Mouse (Mus musculus) embryonic facial prominence, embryonic 11.5 days (tissue): ENCODE measurements around the gene Bclaf3. TPM values are rescaled to one million over a fixed set of nuclear protein-coding genes. Genes with fewer than 3 reads are reported as not detected.
A peak's percentile ranks its signal among the peaks of the same experiment; 100 is the strongest.

ENCODE experiments used
- ATAC-seq: fragments of 200-750 bp; cut with Nextera tagmentation; replicated peaks from 2 replicates; pipeline ENCODE4 v1.8.0; 2017; ENCODE audit warnings: low read depth; ENCODE audit not compliant: insufficient number of reproducible peaks, low FRiP score, low TSS enrichment
- DNase-seq: peaks from one replicate; pipeline ENCODE4 v3.0.0-alpha.2; 2015; ENCODE audit warnings: low spot score
- H3K27ac ChIP-seq: fragments of 300-500 bp; sonication (generic); replicated peaks from 2 replicates; pipeline ENCODE4 v1.5.1; 2014; ENCODE audit warnings: mild to moderate bottlenecking, low read depth, low read length, control low read depth
- H3K27me3 ChIP-seq: fragments of 300-500 bp; sonication (generic); 2 replicates; pipeline ENCODE4 v1.6.1; 2014; ENCODE audit warnings: mild to moderate bottlenecking, low read length, moderate library complexity, mixed read lengths; ENCODE audit not compliant: control insufficient read depth, insufficient read depth
- H3K36me3 ChIP-seq: fragments of 300-500 bp; sonication (generic); replicated peaks from 2 replicates; pipeline ENCODE4 v1.6.1; 2014; ENCODE audit warnings: low read depth, mild to moderate bottlenecking, low read length, moderate library complexity, mixed read lengths; ENCODE audit not compliant: control insufficient read depth, insufficient read depth
- H3K4me1 ChIP-seq: fragments of 300-500 bp; sonication (generic); 2 replicates; pipeline ENCODE4 v1.6.1; 2014; ENCODE audit warnings: low read length, mixed read lengths; ENCODE audit not compliant: control insufficient read depth, insufficient read depth
- H3K4me2 ChIP-seq: fragments of 300-500 bp; sonication (generic); 2 replicates; pipeline ENCODE4 v1.6.1; 2014; ENCODE audit warnings: low read depth, mild to moderate bottlenecking, control low read depth, low read length, moderate library complexity
- H3K4me3 ChIP-seq: fragments of 300-500 bp; sonication (generic); 2 replicates; pipeline ENCODE4 v1.5.1; 2014; ENCODE audit warnings: low read depth, low read length, control low read depth
- H3K9ac ChIP-seq: fragments of 300-500 bp; sonication (generic); replicated peaks from 2 replicates; pipeline ENCODE4 v1.6.1; 2014; ENCODE audit warnings: mild to moderate bottlenecking, control low read depth, low read length
- H3K9me3 ChIP-seq: fragments of 300-500 bp; sonication (generic); replicated peaks from 2 replicates; pipeline ENCODE4 v1.6.1; 2016; ENCODE audit warnings: mild to moderate bottlenecking, low read length, inconsistent platforms, mixed read lengths; ENCODE audit not compliant: control insufficient read depth
- WGBS: fragments of 180-500 bp; shearing (Covaris S2); extraction: QIAGEN DNeasy Blood & Tissue Kit; methylation state at CpG from one replicate; pipeline ENCODE4 v1.1.7; 2014; 5-methylcytosine and 5-hydroxymethylcytosine counted together
- polyA plus RNA-seq: library from polyadenylated mRNA; unstranded; fragments of >200 nt; fragmentation: Nextera tagmentation; extraction: Ambion mirVana; gene quantifications from 2 replicates; pipeline ENCODE4 v1.2.1, GENCODE M21; 2014

Gene Bclaf3
- polyA plus RNA-seq, 1 experiment from 2014 or later, result 19.9 TPM

DNA sequence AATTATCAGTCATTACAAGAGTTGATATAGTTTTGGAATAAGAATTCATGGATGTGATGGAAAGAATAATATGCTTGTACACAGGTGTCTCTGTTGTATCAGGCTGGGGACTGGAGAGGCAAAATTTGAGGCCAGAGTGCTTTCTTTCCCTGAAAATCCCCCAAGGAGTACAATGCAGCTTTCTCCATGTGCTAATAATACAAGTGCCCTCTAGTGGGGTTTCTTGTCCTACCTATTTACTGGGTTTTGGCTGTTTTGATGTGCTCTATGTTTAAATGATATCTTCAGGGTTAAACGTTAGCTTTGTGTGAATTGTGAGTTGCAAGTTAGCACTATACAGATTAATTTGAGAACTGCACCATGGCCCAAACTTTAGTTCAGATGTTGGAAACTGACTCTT lies 65.1 kb downstream of the Bclaf3 start:
- 74% methylated on average over 1 of the region's 1 CpGs for WGBS
- Histone ChIP-seq H3K27ac (no peak overlapping the region), H3K9me3 (no peaks in the 10 kb centered on the region), H3K9ac (no peak overlapping the region), H3K27me3 (no peaks in the 10 kb centered on the region), H3K36me3 (no peaks in the 10 kb centered on the region), H3K4me3 (no peak overlapping the region), H3K4me1 (no peaks in the 10 kb centered on the region), H3K4me2 (no peak overlapping the region)
- ATAC-seq (no peak), DNase-seq (no peak)

DNA sequence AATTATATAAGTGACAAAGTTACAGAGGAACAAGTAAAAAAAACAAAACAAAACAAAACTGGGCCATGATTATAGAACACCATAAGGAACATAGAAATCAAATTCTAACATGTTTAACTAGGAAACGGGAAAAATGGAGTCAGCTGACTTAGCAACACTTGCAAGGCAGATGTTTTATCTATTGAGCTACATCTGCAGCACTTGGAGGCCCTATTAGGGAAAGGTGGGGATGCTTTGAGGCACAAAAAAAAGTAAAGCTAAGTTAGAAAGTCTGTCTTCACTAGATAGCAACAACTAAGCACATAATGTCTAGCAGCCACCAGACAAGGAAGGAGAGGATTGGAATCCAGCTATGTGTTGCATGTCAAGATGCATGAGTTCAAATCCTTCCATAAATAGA lies 71.0 kb downstream of the Bclaf3 start:
- no peaks in the 10 kb centered on the region for H3K27me3 ChIP-seq
- no peak overlapping the region for H3K9ac ChIP-seq
- no peaks in the 10 kb centered on the region for H3K36me3 ChIP-seq
- H3K4me2 ChIP-seq, result no peak overlapping the region
- H3K27ac ChIP-seq, result no peak overlapping the region
- DNase-seq (no peak), ATAC-seq (no peak)
- WGBS, result 73% methylated on average over 1 of the region's 1 CpGs
- H3K4me3 ChIP-seq, result no peak overlapping the region
- no peaks in the 10 kb centered on the region for H3K9me3 ChIP-seq
- H3K4me1 ChIP-seq, result no peaks in the 10 kb centered on the region

DNA sequence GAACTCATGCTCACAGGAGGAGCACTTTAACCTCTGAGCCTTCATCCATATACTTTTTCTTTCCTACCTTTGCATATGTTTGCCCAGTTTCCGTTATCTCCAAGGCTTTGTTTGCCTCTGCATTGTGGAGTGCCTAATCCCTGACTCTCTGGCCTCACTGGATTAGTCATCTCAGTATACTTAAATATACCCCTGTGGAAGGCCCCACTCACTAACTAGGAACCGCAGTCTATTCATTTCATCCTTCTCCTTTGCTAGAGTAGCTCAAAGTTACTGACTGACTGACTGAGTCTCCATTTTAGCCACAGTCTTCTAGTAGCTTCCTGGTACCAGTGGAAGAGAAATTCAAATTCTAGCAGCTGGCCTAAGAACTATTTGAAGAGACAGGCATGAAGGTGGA lies 78.3 kb downstream of the Bclaf3 start:
- Histone ChIP-seq H3K4me2 (no peak overlapping the region), H3K9ac (no peak overlapping the region), H3K27me3 (no peaks in the 10 kb centered on the region), H3K9me3 (no peaks in the 10 kb centered on the region), H3K27ac (no peak overlapping the region), H3K4me3 (no peak overlapping the region), H3K4me1 (no peaks in the 10 kb centered on the region), H3K36me3 (no peaks in the 10 kb centered on the region)
- DNase-seq (no peak), ATAC-seq (no peak)
- 75% methylated on average over 2 of the region's 2 CpGs for WGBS

DNA sequence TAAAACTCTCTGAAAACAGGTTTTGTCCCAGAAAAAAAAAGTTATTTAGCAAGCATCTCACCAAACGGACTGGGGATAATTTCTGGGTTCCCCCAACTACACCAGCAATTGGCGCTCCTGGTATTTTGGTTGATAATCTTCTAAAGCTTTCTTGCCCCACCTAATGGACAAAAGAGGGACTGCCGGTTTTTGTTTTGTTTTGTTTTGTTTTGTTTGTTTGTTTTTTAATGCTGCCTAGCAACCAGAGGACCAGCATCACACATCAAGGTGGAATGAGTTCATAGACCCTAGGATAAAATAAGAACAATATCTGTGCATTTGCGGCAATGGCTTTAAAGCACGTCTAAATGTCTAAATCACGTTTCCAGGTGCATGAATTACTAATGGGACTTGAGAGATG lies 80.4 kb downstream of the Bclaf3 start:
- Histone ChIP-seq H3K4me1 (no peaks in the 10 kb centered on the region), H3K27ac (no peak overlapping the region), H3K9me3 (no peaks in the 10 kb centered on the region), H3K9ac (no peak overlapping the region), H3K27me3 (no peaks in the 10 kb centered on the region), H3K4me3 (no peak overlapping the region), H3K4me2 (no peak overlapping the region), H3K36me3 (no peaks in the 10 kb centered on the region)
- 45% methylated on average over 6 of the region's 6 CpGs for WGBS
- no peak for ATAC-seq
- peak; percentile 39 for DNase-seq

DNA sequence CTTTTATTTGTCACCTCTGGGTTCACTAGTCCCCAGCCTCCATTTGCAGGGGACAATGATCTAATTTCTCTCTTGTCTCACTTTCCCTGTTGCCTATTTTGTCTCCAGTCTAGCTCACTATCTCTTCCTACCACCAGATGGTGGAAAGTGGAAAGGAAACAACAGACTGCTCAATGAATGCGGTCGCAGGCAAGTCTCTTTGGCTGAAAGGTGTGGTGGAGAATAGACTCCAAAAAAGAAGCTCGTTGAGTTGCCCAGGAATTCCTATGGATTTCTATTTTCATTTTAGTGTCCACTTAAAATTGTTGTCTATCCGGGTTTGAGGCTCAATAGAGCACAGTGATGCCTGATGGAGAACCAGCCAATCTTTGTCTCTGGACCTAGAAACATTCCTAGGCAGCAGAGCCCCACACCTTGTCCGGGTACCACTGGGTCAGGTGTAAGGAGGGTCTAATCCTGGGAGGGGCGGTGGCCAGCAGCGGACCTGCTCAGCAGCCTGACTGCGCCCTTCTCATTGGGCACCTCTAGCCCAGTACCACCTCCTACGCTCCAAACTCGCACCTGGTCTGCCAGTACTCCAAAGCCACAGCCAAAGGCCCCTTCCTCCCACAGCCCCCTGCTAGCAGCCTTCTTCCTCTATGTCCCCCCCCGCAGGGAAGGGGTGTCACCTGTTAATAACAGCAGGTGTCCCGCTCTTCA lies 99.9 kb downstream of the Bclaf3 start:
- Histone ChIP-seq H3K9me3 (no peaks in the 10 kb centered on the region), H3K4me2 (peak overlapping the region; percentile 56), H3K36me3 (no peaks in the 10 kb centered on the region), H3K9ac (0 out of 2 replicates have a peak overlapping the region, but pooled peaks have one; percentile 22), H3K27me3 (no peaks in the 10 kb centered on the region), H3K4me1 (no peaks in the 10 kb centered on the region), H3K27ac (no peak overlapping the region), H3K4me3 (peak overlapping the region; percentile 39)
- ATAC-seq (peak; percentile 49; the same call in 1 of the 2 replicates), DNase-seq (peak; percentile 2)
- WGBS, result 28% methylated on average over 9 of the region's 12 CpGs

DNA sequence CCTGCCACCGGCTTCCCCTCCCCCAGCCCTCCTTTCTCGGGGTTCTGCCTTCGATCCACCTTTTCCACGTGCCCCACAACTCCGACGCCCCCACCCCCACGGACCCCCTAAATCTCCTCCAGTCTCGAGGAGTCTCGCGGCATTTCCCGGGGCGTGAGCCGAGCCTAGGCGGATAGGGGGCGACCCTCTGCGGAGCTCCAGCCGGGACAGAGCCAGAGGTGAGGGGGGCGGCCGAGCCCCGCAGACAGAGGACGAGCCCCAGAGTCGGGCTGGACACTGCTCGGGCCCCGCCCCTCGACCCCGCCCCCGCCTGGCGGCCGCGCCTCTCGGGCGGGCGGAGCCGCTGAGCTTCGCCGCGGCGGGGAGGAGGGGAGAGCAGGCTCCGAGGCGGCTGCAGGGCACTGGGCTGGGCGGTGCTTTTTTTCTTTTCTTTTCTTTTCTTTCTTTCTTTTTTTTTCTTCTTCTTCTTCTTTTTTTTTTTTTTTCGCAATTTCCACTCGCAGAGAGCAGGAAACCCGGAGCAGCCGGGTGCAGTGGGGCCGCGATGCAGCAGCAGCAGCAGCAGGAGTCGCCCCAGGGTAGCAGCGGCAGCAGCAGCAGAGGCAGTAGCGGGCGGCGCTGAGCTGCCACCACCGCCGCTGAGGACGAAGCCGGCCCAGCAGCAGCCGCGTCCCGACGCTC lies 100.6 kb downstream of the Bclaf3 start, which contains the start of gene Sh3kbp1:
Gene Sh3kbp1 (plus strand): TSS at position 366 of the 681 bp plus-strand sequence.
- Histone ChIP-seq H3K4me2 (peak within 1 kb of the TSS; percentile 56), H3K4me3 (peak within 1 kb of the TSS; percentile 39), H3K4me1 (no peaks in the 10 kb centered on the region), H3K36me3 (no peaks in the 10 kb centered on the region), H3K9ac (peak within 1 kb of the TSS; percentile 69), H3K27ac (no peak within 1 kb of the TSS), H3K9me3 (no peaks in the 10 kb centered on the region), H3K27me3 (no peaks in the 10 kb centered on the region)
- ATAC-seq, result peak; percentile 92
- 20% methylated on average over 30 of the region's 60 CpGs for WGBS
- peak; percentile 75 for DNase-seq

DNA sequence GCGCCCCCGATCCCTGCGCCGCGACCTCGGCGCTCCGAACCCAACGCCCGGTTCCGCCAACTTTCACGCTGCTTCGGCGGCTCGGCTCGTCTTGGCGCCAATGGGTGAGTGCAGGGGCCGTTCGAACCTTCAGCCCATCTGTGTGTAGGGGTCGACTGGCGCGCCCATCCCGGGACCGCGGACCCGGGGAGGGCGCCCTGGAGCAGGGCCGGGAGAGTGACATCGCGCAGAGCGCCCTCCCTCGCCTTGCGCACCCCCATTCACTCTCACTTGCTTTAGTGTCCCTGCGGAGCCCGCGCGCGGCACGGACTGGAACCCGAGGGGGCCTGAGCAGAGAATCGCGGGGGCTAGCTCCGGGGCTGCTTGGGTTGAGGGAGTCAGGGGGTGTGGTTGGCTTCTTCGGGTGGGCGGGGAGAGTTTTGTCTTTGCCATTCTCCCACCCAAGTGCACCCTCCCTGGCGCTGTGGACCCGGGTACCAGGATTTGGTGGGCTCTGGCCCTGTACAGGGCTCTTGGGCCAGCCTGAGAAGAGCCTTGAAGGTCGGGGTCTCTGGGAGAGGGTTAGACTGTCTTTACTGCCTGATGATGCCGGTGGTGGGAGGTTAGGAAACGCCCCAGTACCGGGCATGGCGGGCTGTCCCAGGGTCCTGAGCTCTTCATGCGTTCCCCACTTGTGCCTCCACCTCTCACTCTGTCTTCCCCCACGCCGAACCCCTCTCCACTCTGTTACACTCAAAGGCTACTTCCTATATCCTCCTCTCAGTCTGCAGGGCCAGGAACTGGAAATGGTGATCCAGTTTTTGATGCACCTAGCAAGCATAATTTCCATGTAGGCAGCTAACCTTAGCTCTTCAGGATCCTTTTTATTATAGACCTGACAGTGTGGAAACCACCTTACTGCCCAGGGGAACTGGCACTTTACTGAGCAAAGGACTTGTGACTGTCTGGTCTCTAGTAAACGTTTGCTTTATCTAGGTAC lies 101.4 kb downstream of the Bclaf3 start:
- WGBS, result 18% methylated on average over 54 of the region's 56 CpGs
- peak overlapping the region; percentile 69 for H3K9ac ChIP-seq
- no peaks in the 10 kb centered on the region for H3K36me3 ChIP-seq
- ATAC-seq (peak; percentile 72), DNase-seq (peak; percentile 40)
- H3K4me3 ChIP-seq, result peak overlapping the region; percentile 39
- no peaks in the 10 kb centered on the region for H3K9me3 ChIP-seq
- no peaks in the 10 kb centered on the region for H3K27me3 ChIP-seq
- no peak overlapping the region for H3K27ac ChIP-seq
- peak overlapping the region; percentile 56 for H3K4me2 ChIP-seq
- no peaks in the 10 kb centered on the region for H3K4me1 ChIP-seq
